Mouse (Mus musculus) liver, postnatal 0 days (tissue): Measurements from ENCODE around the gene 4921524J17Rik. TPM values are rescaled to one million over a fixed set of nuclear protein-coding genes. Genes with fewer than 3 reads are reported as not detected.

Experiments used
- ATAC-seq: fragments of 200-750 bp; cut with Nextera tagmentation; 2 replicates; pipeline ENCODE4 v1.8.0; 2017; ENCODE audit warnings: mild to moderate bottlenecking, moderate library complexity
- DNase-seq: peaks from one replicate; pipeline ENCODE4 v3.0.0-alpha.2; 2016
- H3K27ac ChIP-seq: fragments of 300-500 bp; sonication (generic); 2 replicates; pipeline ENCODE4 v1.5.1; 2014; ENCODE audit warnings: antibody characterized with exemption, moderate library complexity, mild to moderate bottlenecking, low read depth
- H3K27me3 ChIP-seq: fragments of 300-500 bp; sonication (generic); 2 replicates; pipeline ENCODE4 v1.6.1; 2014; ENCODE audit warnings: low read length, control low read depth, mixed read lengths; ENCODE audit not compliant: insufficient read depth
- H3K36me3 ChIP-seq: fragments of 300-500 bp; sonication (generic); replicated peaks from 2 replicates; pipeline ENCODE4 v1.6.1; 2014; ENCODE audit warnings: mild to moderate bottlenecking, control low read depth, low read length, moderate library complexity, mixed read lengths; ENCODE audit not compliant: insufficient read depth
- H3K4me1 ChIP-seq: fragments of 300-500 bp; sonication (generic); 2 replicates; pipeline ENCODE4 v1.6.1; 2014; ENCODE audit warnings: antibody characterized with exemption, mild to moderate bottlenecking, control low read depth; ENCODE audit not compliant: insufficient read depth
- H3K4me2 ChIP-seq: fragments of 300-500 bp; sonication (generic); 2 replicates; pipeline ENCODE4 v1.6.1; 2014; ENCODE audit warnings: low read depth, mild to moderate bottlenecking, low read length, moderate library complexity, mixed read lengths
- H3K4me3 ChIP-seq: fragments of 300-500 bp; sonication (generic); 2 replicates; pipeline ENCODE4 v1.5.1; 2014; ENCODE audit warnings: low read depth, low read length
- H3K9ac ChIP-seq: fragments of 300-500 bp; sonication (generic); replicated peaks from 2 replicates; pipeline ENCODE4 v1.6.1; 2014; ENCODE audit warnings: mild to moderate bottlenecking, moderate library complexity
- H3K9me3 ChIP-seq: fragments of 300-500 bp; sonication (generic); 2 replicates; pipeline ENCODE4 v1.6.1; 2016; ENCODE audit warnings: mild to moderate bottlenecking, control low read depth, low read length, mixed read lengths
- CTCF ChIP-seq: sonication (generic); IDR thresholded peaks from 2 replicates; pipeline ENCODE4 v1.5.1; 2016; ENCODE audit warnings: antibody characterized with exemption, low read depth
- EP300 ChIP-seq: IDR thresholded peaks from 2 replicates; pipeline ENCODE4 v1.6.1; 2016; ENCODE audit warnings: antibody characterized with exemption, low read depth, mild to moderate bottlenecking
- WGBS: fragments of 180-500 bp; shearing (Covaris S2); extraction: QIAGEN DNeasy Blood & Tissue Kit; methylation state at CpG from one replicate; pipeline ENCODE4 v1.1.7; 2014; ENCODE audit not compliant: insufficient replicate concordance; 5-methylcytosine and 5-hydroxymethylcytosine counted together
- polyA plus RNA-seq: library from polyadenylated mRNA; unstranded; fragments of >200 nt; fragmentation: Nextera tagmentation; extraction: Ambion mirVana; gene quantifications from 2 replicates; pipeline ENCODE4 v1.2.1, GENCODE M21; 2015

4921524J17Rik gene
- polyA plus RNA-seq, 1 experiment from 2014 or later, result 16.5 TPM

GRCm38 (mm10) chr8:85450335-85450734, 17.7 kb upstream of the 4921524J17Rik start:
- ATAC-seq (no peak), DNase-seq (no peak)
- Histone ChIP-seq H3K4me1 (no peaks in the 10 kb centered on the region), H3K27me3 (no peaks in the 10 kb centered on the region), H3K9me3 (no peaks in the 10 kb centered on the region), H3K9ac (no peak overlapping the region), H3K4me3 (no peak overlapping the region), H3K36me3 (no peaks in the 10 kb centered on the region), H3K4me2 (no peak overlapping the region), H3K27ac (no peak overlapping the region)
- 61% methylated on average over 3 of the region's 3 CpGs for WGBS
- no peak for TF ChIP-seq CTCF
- TF ChIP-seq EP300, result no peak

DNA sequence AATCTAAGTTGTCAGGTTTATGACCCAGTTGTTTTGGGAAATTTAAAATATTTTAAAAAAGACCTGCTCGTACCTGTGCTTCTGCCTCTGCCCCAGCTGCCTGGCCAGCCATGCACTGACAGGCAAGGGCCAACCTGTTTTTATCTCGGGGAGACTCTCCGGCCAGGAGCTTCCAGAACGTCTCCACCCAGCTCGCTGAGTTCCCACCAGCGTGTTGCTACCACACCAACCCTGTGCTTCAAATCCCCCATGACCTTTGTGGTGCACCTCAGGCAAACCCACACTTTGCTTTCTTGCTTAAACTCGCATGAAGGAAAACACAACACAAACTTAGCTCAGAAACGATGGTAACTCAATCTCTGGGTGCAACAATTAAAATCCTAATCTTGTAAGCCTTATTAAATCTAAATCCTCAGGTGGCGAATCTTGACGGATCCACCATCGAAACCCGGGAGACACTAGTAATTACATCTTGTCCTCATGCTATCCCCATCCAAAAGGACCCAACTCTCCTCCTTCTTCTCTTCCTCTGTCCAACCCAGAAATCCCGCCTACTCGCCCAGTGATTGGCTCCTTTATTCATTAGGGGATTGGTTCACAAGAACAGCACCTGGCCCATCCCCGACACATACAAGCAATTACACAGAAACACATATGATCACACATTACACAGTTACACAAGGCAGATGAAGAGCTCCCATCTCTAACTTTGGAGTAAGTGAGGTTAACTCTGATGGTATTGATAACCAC, 13.5 kb upstream of the 4921524J17Rik start:
- Histone ChIP-seq H3K9ac (no peak overlapping the region), H3K4me2 (no peak overlapping the region), H3K9me3 (no peaks in the 10 kb centered on the region), H3K4me1 (no peaks in the 10 kb centered on the region), H3K27me3 (no peaks in the 10 kb centered on the region), H3K27ac (no peak overlapping the region), H3K36me3 (no peaks in the 10 kb centered on the region), H3K4me3 (no peak overlapping the region)
- WGBS, result 78% methylated on average over 15 of the region's 15 CpGs
- no peak for ATAC-seq
- DNase-seq, result no peak
- TF ChIP-seq CTCF (no peak), EP300 (no peak)

DNA sequence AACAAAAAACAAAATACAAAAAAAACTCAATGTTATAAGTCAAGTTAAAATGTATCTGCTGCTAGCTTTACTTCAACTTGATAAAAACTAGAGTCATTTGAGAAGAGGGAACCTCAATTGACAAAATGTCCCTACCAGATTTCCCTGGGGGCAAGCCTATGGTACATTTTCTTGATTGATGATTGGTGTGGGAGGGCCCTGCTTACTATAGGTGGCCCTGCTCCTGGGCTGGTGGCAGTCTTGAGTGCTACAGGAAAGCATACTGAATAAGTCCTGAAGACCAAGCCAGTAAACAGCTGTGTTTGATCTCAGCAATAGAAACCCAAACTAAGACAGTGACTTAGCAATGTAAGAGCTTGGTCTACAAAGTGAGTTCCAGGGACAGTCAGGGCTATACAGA, 11.5 kb upstream of the 4921524J17Rik start:
- no peaks in the 10 kb centered on the region for H3K27me3 ChIP-seq
- H3K9me3 ChIP-seq, result no peaks in the 10 kb centered on the region
- H3K9ac ChIP-seq, result no peak overlapping the region
- H3K4me3 ChIP-seq, result no peak overlapping the region
- H3K27ac ChIP-seq, result no peak overlapping the region
- no peaks in the 10 kb centered on the region for H3K4me1 ChIP-seq
- H3K36me3 ChIP-seq, result no peaks in the 10 kb centered on the region
- no peak for ATAC-seq
- H3K4me2 ChIP-seq, result no peak overlapping the region
- DNase-seq, result no peak
- TF ChIP-seq CTCF, result no peak
- TF ChIP-seq EP300, result no peak

- no peak overlapping the region for H3K9ac ChIP-seq
- H3K27ac ChIP-seq, result no peak overlapping the region
- no peaks in the 10 kb centered on the region for H3K27me3 ChIP-seq
- ATAC-seq (no peak), DNase-seq (no peak)
- no peaks in the 10 kb centered on the region for H3K9me3 ChIP-seq
- TF ChIP-seq CTCF, result no peak
- TF ChIP-seq EP300, result no peak
- no peak overlapping the region for H3K4me3 ChIP-seq
- H3K4me2 ChIP-seq, result no peak overlapping the region
- H3K4me1 ChIP-seq, result no peaks in the 10 kb centered on the region
- no peaks in the 10 kb centered on the region for H3K36me3 ChIP-seq
- 82% methylated on average over 5 of the region's 5 CpGs for WGBS
Observed at GRCm38 (mm10) chr8:85441564-85441963, 8.9 kb upstream of the 4921524J17Rik start.

DNA sequence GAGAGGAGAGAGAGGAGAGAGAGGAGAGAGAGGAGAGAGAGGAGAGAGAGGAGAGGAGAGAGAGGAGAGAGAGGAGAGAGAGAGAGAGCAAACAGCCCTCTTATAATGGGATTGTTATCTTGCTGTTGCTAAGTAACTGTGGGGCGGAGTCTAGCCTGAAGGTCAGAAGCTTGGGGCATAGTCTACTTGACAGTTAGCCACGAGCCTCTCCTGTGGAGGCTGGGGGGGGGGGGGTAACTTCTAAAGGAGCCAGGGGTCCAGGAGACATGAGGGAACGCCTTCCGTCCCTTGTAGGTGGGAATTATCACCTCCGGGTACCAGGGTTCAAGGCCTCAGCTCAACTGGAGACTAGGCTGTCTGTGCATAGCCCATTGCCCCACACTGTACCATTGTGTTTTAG, 3.1 kb upstream of the 4921524J17Rik start:
- Histone ChIP-seq H3K4me3 (no peak overlapping the region), H3K36me3 (no peaks in the 10 kb centered on the region), H3K27me3 (no peaks in the 10 kb centered on the region), H3K9me3 (no peaks in the 10 kb centered on the region), H3K27ac (no peak overlapping the region), H3K4me2 (no peak overlapping the region), H3K4me1 (peaks cover 16% of the 10 kb centered on the region), H3K9ac (no peak overlapping the region)
- WGBS, result 62% methylated on average over 5 of the region's 5 CpGs
- DNase-seq, result peak; percentile 34
- no peak for ATAC-seq
- no peak for TF ChIP-seq CTCF
- no peak for TF ChIP-seq EP300

DNA sequence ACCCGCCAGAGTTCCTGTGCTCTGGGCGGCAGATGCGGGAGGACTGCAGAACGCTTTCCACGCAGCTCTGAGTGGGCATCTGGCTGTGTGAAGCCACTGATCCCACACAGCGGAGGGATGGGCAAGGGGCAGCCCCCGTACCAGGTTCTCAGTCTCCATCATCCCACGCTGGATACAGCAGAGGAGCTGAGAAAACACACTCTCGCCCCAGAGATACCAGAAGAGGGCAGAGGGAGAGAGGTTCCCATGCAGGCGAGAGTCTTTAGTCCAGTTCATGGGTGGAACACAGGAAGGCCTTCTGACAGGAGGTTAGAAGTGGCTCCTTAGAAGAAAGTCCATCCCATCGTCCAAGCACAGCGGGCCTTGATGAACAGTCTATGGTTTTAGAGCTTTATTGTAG, 2.2 kb upstream of the 4921524J17Rik start:
- Histone ChIP-seq H3K36me3 (no peaks in the 10 kb centered on the region), H3K27ac (no peak overlapping the region)

More for the DNA sequence above, 2.2 kb upstream of the 4921524J17Rik start:
- TF ChIP-seq CTCF, result no peak
- no peak for TF ChIP-seq EP300
- Histone ChIP-seq H3K9ac (no peak overlapping the region), H3K4me3 (no peak overlapping the region), H3K4me2 (no peak overlapping the region), H3K27me3 (no peaks in the 10 kb centered on the region), H3K4me1 (peaks cover 18% of the 10 kb centered on the region), H3K9me3 (no peaks in the 10 kb centered on the region)
- WGBS, result 85% methylated on average over 12 of the region's 12 CpGs
- ATAC-seq (no peak), DNase-seq (no peak)
